Mouse (Mus musculus) hindbrain, embryonic 13.5 days (tissue): ENCODE data around the gene Sgce. TPM values are rescaled to one million over a fixed set of nuclear protein-coding genes. Genes with fewer than 3 reads are reported as not detected.
"Not testable (repeated sequence)": the region's sequence is repeated elsewhere in the genome, so short reads cannot be mapped to it uniquely, and the experiment has no call there.

Experiments used
- ATAC-seq: fragments of 200-750 bp; cut with Nextera tagmentation; 2 replicates; pipeline ENCODE4 v1.8.0; 2017; ENCODE audit warnings: moderate TSS enrichment; ENCODE audit not compliant: low FRiP score
- H3K27ac ChIP-seq: fragments of 300-500 bp; sonication (generic); 2 replicates; pipeline ENCODE4 v1.5.1; 2015; ENCODE audit warnings: inconsistent platforms, mild to moderate bottlenecking, moderate library complexity
- H3K27me3 ChIP-seq: fragments of 300-500 bp; sonication (generic); 2 replicates; pipeline ENCODE4 v1.6.1; 2015; ENCODE audit warnings: mild to moderate bottlenecking, inconsistent platforms
- H3K36me3 ChIP-seq: fragments of 300-500 bp; sonication (generic); 2 replicates; pipeline ENCODE4 v1.6.1; 2015; ENCODE audit warnings: mild to moderate bottlenecking, inconsistent platforms
- H3K4me1 ChIP-seq: fragments of 300-500 bp; sonication (generic); replicated peaks from 2 replicates; pipeline ENCODE4 v1.6.1; 2015; ENCODE audit warnings: inconsistent platforms
- H3K4me2 ChIP-seq: fragments of 300-500 bp; sonication (generic); 2 replicates; pipeline ENCODE4 v1.6.1; 2015; ENCODE audit warnings: inconsistent platforms, mild to moderate bottlenecking, moderate library complexity
- H3K4me3 ChIP-seq: fragments of 300-500 bp; sonication (generic); 2 replicates; pipeline ENCODE4 v1.5.1; 2015; ENCODE audit warnings: mild to moderate bottlenecking, inconsistent platforms
- H3K9ac ChIP-seq: fragments of 300-500 bp; sonication (generic); 2 replicates; pipeline ENCODE4 v1.6.1; 2015; ENCODE audit warnings: mild to moderate bottlenecking, inconsistent platforms
- H3K9me3 ChIP-seq: fragments of 300-500 bp; sonication (generic); 2 replicates; pipeline ENCODE4 v1.6.1; 2016; ENCODE audit warnings: inconsistent platforms
- WGBS: fragments of 180-500 bp; shearing (Covaris S2); methylation state at CpG from one replicate; pipeline ENCODE4 v1.1.7; 2015; 5-methylcytosine and 5-hydroxymethylcytosine counted together
- polyA plus RNA-seq: library from polyadenylated mRNA; unstranded; fragments of >200 nt; fragmentation: Nextera tagmentation; extraction: Ambion mirVana; gene quantifications from 2 replicates; pipeline ENCODE4 v1.2.1, GENCODE M21; 2015

Gene Sgce
- 64.4 and 64.6 TPM in 2 replicates for polyA plus RNA-seq

GRCm38 (mm10) chr6:4746696-4747439, at the start of gene Sgce, which contains the start of gene Peg10:
Gene Sgce, minus strand, starts transcription at chr6:4747207.
Gene Peg10, plus strand, starts transcription at chr6:4747306.
- peaks cover 16% of the 10 kb centered on the region; the same call in 1 of the 2 replicates for H3K4me1 ChIP-seq
- peak within 1 kb of the TSS; percentile 92 for H3K27ac ChIP-seq
- peak within 1 kb of the TSS; percentile 63 for H3K4me2 ChIP-seq
- 48% methylated on average over 36 of the region's 38 CpGs for WGBS
- H3K4me3 ChIP-seq, result peak within 1 kb of the TSS; percentile 53
- peaks cover 4% of the 10 kb centered on the region; the same call in 1 of the 2 replicates for H3K9me3 ChIP-seq
- H3K9ac ChIP-seq, result peak within 1 kb of the TSS; percentile 89
- no peaks in the 10 kb centered on the region for H3K36me3 ChIP-seq
- peak; percentile 75 for ATAC-seq
- H3K27me3 ChIP-seq, result no peaks in the 10 kb centered on the region

- ATAC-seq, result no peak
- H3K27ac ChIP-seq, result no peak overlapping the region
- 100% methylated on average over 1 of the region's 1 CpGs for WGBS
Measured at GRCm38 (mm10) chr6:4796281-4796680, 49.3 kb upstream of the Sgce start.

GRCm38 (mm10) chr6:4762252-4762651, 15.2 kb upstream of the Sgce start:
- no peak overlapping the region for H3K9ac ChIP-seq
- H3K4me2 ChIP-seq, result no peak overlapping the region
- H3K9me3 ChIP-seq, result no peaks in the 10 kb centered on the region
- no peak overlapping the region for H3K27ac ChIP-seq
- no peaks in the 10 kb centered on the region for H3K4me1 ChIP-seq
- no peaks in the 10 kb centered on the region for H3K36me3 ChIP-seq
- H3K27me3 ChIP-seq, result no peaks in the 10 kb centered on the region
- WGBS, result 42% methylated on average over 2 of the region's 2 CpGs
- H3K4me3 ChIP-seq, result no peak overlapping the region
- peak; percentile 98 for ATAC-seq

More at GRCm38 (mm10) chr6:4796281-4796680, 49.3 kb upstream of the Sgce start:
- Histone ChIP-seq H3K9ac (no peak overlapping the region), H3K4me1 (no peaks in the 10 kb centered on the region), H3K4me2 (no peak overlapping the region), H3K27me3 (no peaks in the 10 kb centered on the region), H3K36me3 (no peaks in the 10 kb centered on the region), H3K4me3 (no peak overlapping the region), H3K9me3 (no peaks in the 10 kb centered on the region)

- not testable (repeated sequence) for H3K4me3 ChIP-seq, H3K9me3 ChIP-seq, H3K4me2 ChIP-seq, H3K4me1 ChIP-seq, H3K9ac ChIP-seq, H3K27ac ChIP-seq, H3K27me3 ChIP-seq, H3K36me3 ChIP-seq
- WGBS, result 44% methylated on average over 3 of the region's 3 CpGs
- peak; percentile 45 for ATAC-seq
Measured at GRCm38 (mm10) chr6:4761415-4762142, 14.6 kb upstream of the Sgce start.

- no peak for ATAC-seq
- Histone ChIP-seq H3K9me3 (peaks cover 11% of the 10 kb centered on the region), H3K4me3 (no peak overlapping the region), H3K36me3 (peaks cover 26% of the 10 kb centered on the region), H3K27me3 (no peaks in the 10 kb centered on the region), H3K4me2 (no peak overlapping the region), H3K9ac (no peak overlapping the region), H3K27ac (no peak overlapping the region), H3K4me1 (no peaks in the 10 kb centered on the region)
- WGBS, result 95% methylated on average over 16 of the region's 16 CpGs
Measured at GRCm38 (mm10) chr6:4754886-4755285, 7.9 kb upstream of the Sgce start.

GRCm38 (mm10) chr6:4754286-4754685, 7.3 kb upstream of the Sgce start:
- no peak overlapping the region for H3K27ac ChIP-seq
- 92% methylated on average over 10 of the region's 10 CpGs for WGBS
- no peaks in the 10 kb centered on the region for H3K27me3 ChIP-seq
- peaks cover 26% of the 10 kb centered on the region for H3K36me3 ChIP-seq
- no peak for ATAC-seq
- H3K4me3 ChIP-seq, result no peak overlapping the region
- H3K4me2 ChIP-seq, result no peak overlapping the region
- no peak overlapping the region for H3K9ac ChIP-seq
- no peaks in the 10 kb centered on the region for H3K4me1 ChIP-seq
- H3K9me3 ChIP-seq, result peaks cover 11% of the 10 kb centered on the region

- Histone ChIP-seq H3K4me1 (no peaks in the 10 kb centered on the region), H3K27me3 (no peaks in the 10 kb centered on the region), H3K9ac (no peak overlapping the region), H3K4me3 (no peak overlapping the region), H3K36me3 (peaks cover 21% of the 10 kb centered on the region), H3K27ac (no peak overlapping the region), H3K4me2 (no peak overlapping the region), H3K9me3 (peaks cover 15% of the 10 kb centered on the region)
- WGBS, result 83% methylated on average over 4 of the region's 4 CpGs
- no peak for ATAC-seq
Measured at GRCm38 (mm10) chr6:4751355-4751754, 4.3 kb upstream of the Sgce start.

GRCm38 (mm10) chr6:4749091-4749490, 2.1 kb upstream of the Sgce start:
- Histone ChIP-seq H3K4me3 (peak overlapping the region; percentile 53), H3K9me3 (peaks cover 4% of the 10 kb centered on the region; the same call in 1 of the 2 replicates), H3K27me3 (no peaks in the 10 kb centered on the region), H3K9ac (no peak overlapping the region), H3K27ac (no peak overlapping the region), H3K36me3 (no peaks in the 10 kb centered on the region; the same call in 1 of the 2 replicates), H3K4me1 (0 out of 2 replicates have a peak, but pooled peaks cover under 1% of the 10 kb centered on the region), H3K4me2 (peak overlapping the region; percentile 63)
- ATAC-seq, result peak; percentile 93
- 56% methylated on average over 22 of the region's 22 CpGs for WGBS

- 55% methylated on average over 15 of the region's 15 CpGs for WGBS
- peak; percentile 34 for ATAC-seq
- no peaks in the 10 kb centered on the region for H3K27me3 ChIP-seq
Measured at GRCm38 (mm10) chr6:4748506-4748961, 1.5 kb upstream of the Sgce start.

GRCm38 (mm10) chr6:4747677-4748505, 884 bp upstream of the Sgce start:
- peak; percentile 43 for ATAC-seq
- peak overlapping the region; percentile 42 for H3K27ac ChIP-seq
- peak overlapping the region; percentile 63 for H3K4me2 ChIP-seq
- H3K9ac ChIP-seq, result peak overlapping the region; percentile 56
- H3K27me3 ChIP-seq, result no peaks in the 10 kb centered on the region
- 51% methylated on average over 71 of the region's 71 CpGs for WGBS
- no peaks in the 10 kb centered on the region for H3K36me3 ChIP-seq
- H3K9me3 ChIP-seq, result peaks cover 4% of the 10 kb centered on the region; the same call in 1 of the 2 replicates
- peak overlapping the region; percentile 53 for H3K4me3 ChIP-seq
- 0 out of 2 replicates have a peak, but pooled peaks cover 6% of the 10 kb centered on the region for H3K4me1 ChIP-seq

More at GRCm38 (mm10) chr6:4748506-4748961, 1.5 kb upstream of the Sgce start:
- Histone ChIP-seq H3K9ac (peak overlapping the region; percentile 56), H3K27ac (peak overlapping the region; percentile 42; the same call in 1 of the 2 replicates), H3K9me3 (peaks cover 4% of the 10 kb centered on the region; the same call in 1 of the 2 replicates), H3K4me3 (peak overlapping the region; percentile 53), H3K4me2 (peak overlapping the region; percentile 63), H3K36me3 (no peaks in the 10 kb centered on the region), H3K4me1 (0 out of 2 replicates have a peak, but pooled peaks cover 2% of the 10 kb centered on the region)

- peaks cover 4% of the 10 kb centered on the region; the same call in 1 of the 2 replicates for H3K9me3 ChIP-seq
- H3K9ac ChIP-seq, result peak overlapping the region; percentile 89
- peaks cover 21% of the 10 kb centered on the region for H3K4me1 ChIP-seq
- no peaks in the 10 kb centered on the region for H3K27me3 ChIP-seq
- WGBS, result 49% methylated on average over 22 of the region's 22 CpGs
- no peaks in the 10 kb centered on the region for H3K36me3 ChIP-seq
- peak overlapping the region; percentile 53 for H3K4me3 ChIP-seq
- ATAC-seq, result no peak
- peak overlapping the region; percentile 63 for H3K4me2 ChIP-seq
- peak overlapping the region; percentile 92 for H3K27ac ChIP-seq
Measured at GRCm38 (mm10) chr6:4746036-4746695, 841 bp downstream of the Sgce start.
